Mouse (Mus musculus): Measurements from ENCODE around the gene Sipa1l2.
"Not testable (repeated sequence)": the region's sequence is repeated elsewhere in the genome, so short reads cannot be mapped to it uniquely, and the experiment has no call there.

Sipa1l2 gene

GRCm38 (mm10) chr8:125407672-125408071 is 161.9 kb downstream of the Sipa1l2 start:
- no peak for DNase-seq (ENCODE audit: low spot score in 2 of 2)

GRCm38 (mm10) chr8:125406453-125406852 is 163.2 kb downstream of the Sipa1l2 start:
- no peak for DNase-seq (ENCODE audit: low spot score in 2 of 2)

GRCm38 (mm10) chr8:125401350-125401749 is 168.3 kb downstream of the Sipa1l2 start:
- DNase-seq (ENCODE audit: low spot score in 2 of 2): no peak

- no peak for DNase-seq (ENCODE audit: low spot score in 2 of 2)
Observed at GRCm38 (mm10) chr8:125397981-125398380, 171.6 kb downstream of the Sipa1l2 start.

GRCm38 (mm10) chr8:125395682-125396081 is 173.9 kb downstream of the Sipa1l2 start:
- DNase-seq (ENCODE audit: low spot score in 2 of 2): not testable (repeated sequence)

GRCm38 (mm10) chr8:125395032-125395431 is 174.6 kb downstream of the Sipa1l2 start:
- no peak for DNase-seq (ENCODE audit: low spot score in 2 of 2)

GRCm38 (mm10) chr8:125391685-125392084 is 177.9 kb downstream of the Sipa1l2 start:
- DNase-seq (ENCODE audit: low spot score in 2 of 2): no peak

- no peak for DNase-seq (ENCODE audit: low spot score in 2 of 2)
Observed at GRCm38 (mm10) chr8:125391271-125391670, 178.3 kb downstream of the Sipa1l2 start.

GRCm38 (mm10) chr8:125390506-125390895 is 179.1 kb downstream of the Sipa1l2 start:
- no peak for DNase-seq (ENCODE audit: low spot score in 2 of 2)

GRCm38 (mm10) chr8:125389756-125390505 is 179.7 kb downstream of the Sipa1l2 start:
- no peak for DNase-seq (ENCODE audit: low spot score in 2 of 2)

- no peak for DNase-seq (ENCODE audit: low spot score in 2 of 2)
Observed at GRCm38 (mm10) chr8:125389280-125389679, 180.3 kb downstream of the Sipa1l2 start.

GRCm38 (mm10) chr8:125388404-125389180 is 181.0 kb downstream of the Sipa1l2 start:
- no peak for DNase-seq (ENCODE audit: low spot score in 2 of 2)

- DNase-seq (ENCODE audit: low spot score in 2 of 2): no peak
Observed at GRCm38 (mm10) chr8:125385519-125386150, 184.0 kb downstream of the Sipa1l2 start.

GRCm38 (mm10) chr8:125384551-125385183 is 184.9 kb downstream of the Sipa1l2 start:
- DNase-seq (ENCODE audit: low spot score in 2 of 2): no peak

- no peak for DNase-seq (ENCODE audit: low spot score in 2 of 2)
Observed at GRCm38 (mm10) chr8:125381674-125382073, 187.9 kb downstream of the Sipa1l2 start.

- no peak for DNase-seq (ENCODE audit: low spot score in 2 of 2)
Observed at GRCm38 (mm10) chr8:125379939-125380338, 189.7 kb downstream of the Sipa1l2 start.

- DNase-seq (ENCODE audit: low spot score in 2 of 2): no peak
Observed at GRCm38 (mm10) chr8:125379156-125379555, 190.5 kb downstream of the Sipa1l2 start.

GRCm38 (mm10) chr8:125377704-125378103 is 191.9 kb downstream of the Sipa1l2 start:
- no peak for DNase-seq (ENCODE audit: low spot score in 2 of 2)

GRCm38 (mm10) chr8:125376448-125376845 is 193.2 kb downstream of the Sipa1l2 start:
- no peak for DNase-seq (ENCODE audit: low spot score in 2 of 2)

GRCm38 (mm10) chr8:125375659-125376447 is 193.8 kb downstream of the Sipa1l2 start:
- no peak for DNase-seq (ENCODE audit: low spot score in 2 of 2)

- DNase-seq (ENCODE audit: low spot score in 2 of 2): no peak
Observed at GRCm38 (mm10) chr8:125372596-125372995, 197.0 kb downstream of the Sipa1l2 start.

All from spleen, postnatal 14 days (tissue).